Mouse (Mus musculus): Measurements from ENCODE around the gene Ndel1.

The Ndel1 gene

GRCm38 (mm10) chr11:68871748-68872147 lies at the start of gene Ndel1:
Ndel1 (minus strand) TSS chr11:68871858.
- in situ Hi-C loops (cut with MboI, MseI), result no loop called here

DNA sequence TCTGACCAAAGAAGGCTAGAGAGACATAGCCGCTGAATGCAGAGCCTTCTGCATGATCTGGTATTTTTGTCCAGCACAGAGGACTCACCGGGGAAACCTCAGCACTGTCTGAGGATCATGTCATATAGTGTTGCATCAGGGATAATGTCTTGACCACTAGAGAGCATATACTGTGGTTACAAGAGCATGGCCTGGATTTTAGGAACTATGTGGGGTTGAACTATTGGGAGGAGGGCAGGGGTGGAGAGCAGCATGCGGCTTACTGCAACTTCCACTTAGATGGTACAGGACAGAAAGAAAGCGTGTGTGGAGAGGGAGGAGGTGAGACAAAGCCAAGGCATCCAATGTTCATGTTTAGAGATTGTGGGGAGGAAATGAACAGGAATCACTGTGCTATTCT lies 42.9 kb upstream of the Ndel1 start:
- in situ Hi-C loops (cut with MboI, MseI), result loop anchor here (5.0 kb wide), 1 partner anchor 38 kb away; no protein-coding TSS in a partner anchor

DNA sequence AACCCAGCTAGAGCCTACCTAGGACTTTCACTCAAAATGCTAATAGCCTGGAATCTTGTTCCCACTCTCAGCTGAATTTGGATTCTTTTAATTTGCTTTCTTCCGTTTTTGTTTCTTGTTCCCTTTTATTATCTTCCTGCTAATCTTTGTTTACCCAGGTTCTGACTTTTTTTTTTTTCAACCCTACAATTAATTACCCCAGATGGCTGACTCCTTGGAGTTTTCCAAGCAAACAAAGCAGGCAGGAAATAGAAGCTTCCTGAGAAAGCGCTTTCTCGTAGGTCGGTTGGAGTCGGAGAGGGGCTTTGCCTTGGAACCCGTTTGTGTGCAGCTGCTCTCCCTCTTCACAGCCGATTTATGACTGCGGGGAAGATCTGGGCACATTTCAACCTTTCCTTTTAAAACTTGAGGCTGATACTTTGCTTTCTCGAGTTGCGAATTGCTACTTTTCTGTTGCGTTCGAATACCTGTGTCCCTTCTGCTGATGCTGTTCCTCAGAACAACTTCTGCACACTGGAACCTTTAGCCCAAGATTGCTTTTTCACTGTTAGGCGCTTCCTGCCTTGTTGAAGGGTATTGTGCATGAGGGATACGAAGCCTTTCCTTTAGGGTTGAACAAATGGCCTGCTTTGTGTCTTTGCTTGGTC lies 40.0 kb upstream of the Ndel1 start:
- in situ Hi-C loops (cut with MboI, MseI), result loop anchor here (5.0 kb wide), 1 partner anchor 41 kb away; no protein-coding TSS in a partner anchor

- in situ Hi-C loops (cut with MboI, MseI), result loop anchor here (5.0 kb wide), 1 partner anchor 78 kb away; no protein-coding TSS in a partner anchor
Measured at GRCm38 (mm10) chr11:68908846-68909503, 37.3 kb upstream of the Ndel1 start.

DNA sequence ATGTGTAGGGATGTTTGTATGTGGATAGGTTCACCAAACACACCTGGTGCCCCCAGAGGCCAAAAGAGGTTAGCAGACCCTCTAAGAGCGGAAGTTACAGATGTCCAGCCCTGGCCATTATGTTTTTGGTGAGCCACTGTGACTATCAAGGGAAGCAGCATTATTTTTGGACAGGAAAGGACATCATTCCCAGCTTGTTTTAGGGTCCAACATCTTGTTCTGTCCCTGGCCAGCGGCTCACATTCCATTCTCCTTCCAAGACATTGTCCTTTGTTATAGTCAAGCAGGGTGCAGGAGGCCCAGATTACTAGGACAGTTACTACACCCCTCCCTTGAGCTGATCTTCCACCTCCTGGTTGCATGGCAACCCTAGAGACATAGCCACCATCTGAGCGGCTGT lies 35.6 kb upstream of the Ndel1 start:
- in situ Hi-C loops (cut with MboI, MseI), result loop anchor here (5.0 kb wide), 1 partner anchor 80 kb away; no protein-coding TSS in a partner anchor

DNA sequence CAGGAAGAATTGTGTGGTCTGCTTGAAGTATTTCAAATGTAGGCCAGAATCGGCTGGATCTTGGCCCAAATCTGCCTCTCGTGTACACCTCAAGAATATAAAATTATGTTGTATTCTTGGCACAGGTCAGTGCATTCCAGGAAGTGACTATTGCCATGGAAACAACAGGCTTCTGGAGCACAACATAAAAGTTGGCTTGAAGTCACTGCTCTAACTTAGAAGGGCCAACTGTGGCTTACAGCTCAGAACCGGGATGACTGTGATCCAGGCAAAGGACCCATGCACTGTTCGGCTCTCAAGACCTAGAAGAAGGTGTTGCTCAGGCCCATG lies 34.8 kb upstream of the Ndel1 start:
- in situ Hi-C loops (cut with MboI, MseI), result loop anchor here (5.0 kb wide), 1 partner anchor 81 kb away; no protein-coding TSS in a partner anchor

DNA sequence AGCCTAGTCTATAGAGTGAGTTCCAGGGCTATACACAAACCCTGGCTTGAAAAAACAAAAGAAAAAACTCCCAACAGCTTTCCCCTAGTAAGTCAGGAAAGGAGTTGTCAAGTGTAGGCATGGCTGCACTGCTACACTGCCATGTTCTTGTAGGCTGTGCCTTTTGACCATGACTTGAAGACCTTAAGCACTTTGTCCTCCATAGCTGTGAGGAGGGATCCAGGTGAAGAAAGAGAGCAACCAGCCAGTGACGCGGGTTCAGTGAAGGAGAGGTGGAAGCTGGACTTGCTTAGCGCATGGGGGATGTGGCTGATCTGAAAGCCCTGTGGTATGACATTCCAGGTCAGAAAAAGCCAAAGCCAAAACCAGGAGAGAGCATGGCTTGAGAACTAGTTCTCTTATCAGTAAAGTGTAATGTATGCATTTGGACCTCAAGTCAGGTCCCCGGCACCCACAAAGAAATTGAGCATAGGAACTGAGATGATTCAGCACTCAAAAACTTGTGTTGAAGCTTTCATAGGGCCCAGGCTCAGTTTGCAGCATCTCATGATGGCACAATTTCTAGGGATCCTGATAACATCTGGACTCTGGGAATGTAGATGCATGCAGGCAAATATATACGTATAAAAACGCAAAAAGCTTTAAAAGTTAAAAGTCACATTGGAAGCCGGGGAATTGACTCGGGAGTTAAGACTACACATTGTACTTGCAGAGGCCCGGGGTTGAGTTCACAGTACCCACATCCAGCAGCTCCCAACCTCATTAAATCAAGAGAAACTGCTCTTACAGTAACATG lies 34.2 kb upstream of the Ndel1 start:
- in situ Hi-C loops (cut with MboI, MseI), result loop anchor here (5.0 kb wide), 1 partner anchor 81 kb away; no protein-coding TSS in a partner anchor

GRCm38 (mm10) chr11:68905138-68905531 lies 33.5 kb upstream of the Ndel1 start:
- in situ Hi-C loops (cut with MboI, MseI), result loop anchor here (5.0 kb wide), 1 partner anchor 82 kb away; no protein-coding TSS in a partner anchor

GRCm38 (mm10) chr11:68904375-68905137 lies 32.9 kb upstream of the Ndel1 start:
- in situ Hi-C loops (cut with MboI, MseI), result loop anchor here (5.0 kb wide), 1 partner anchor 83 kb away; no protein-coding TSS in a partner anchor

DNA sequence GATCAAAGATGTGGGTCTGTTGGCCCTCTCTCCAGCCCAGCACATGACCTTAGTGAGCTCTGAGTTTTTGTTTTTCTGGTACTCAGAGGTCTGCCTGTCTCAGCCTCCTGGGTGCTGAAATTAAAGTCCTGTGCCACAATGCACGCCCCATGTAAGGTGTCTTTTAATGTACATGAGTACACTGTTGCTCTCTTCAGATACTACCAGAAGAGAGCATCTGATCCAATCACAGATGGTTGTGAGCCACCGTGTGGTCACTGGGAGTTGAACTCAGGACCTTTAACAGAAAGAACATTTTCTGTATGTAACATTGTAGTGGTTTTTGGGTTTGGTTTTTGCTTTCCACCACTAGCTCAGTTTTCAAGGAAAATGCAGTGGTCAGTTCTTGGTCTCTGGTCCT lies 32.1 kb upstream of the Ndel1 start:
- in situ Hi-C loops (cut with MboI, MseI), result no loop called here

- in situ Hi-C loops (cut with MboI, MseI), result no loop called here
Measured at GRCm38 (mm10) chr11:68902823-68903222, 31.2 kb upstream of the Ndel1 start.

GRCm38 (mm10) chr11:68902367-68902766 lies 30.7 kb upstream of the Ndel1 start:
- in situ Hi-C loops (cut with MboI, MseI), result no loop called here

GRCm38 (mm10) chr11:68902047-68902364 lies 30.3 kb upstream of the Ndel1 start:
- in situ Hi-C loops (cut with MboI, MseI), result no loop called here

DNA sequence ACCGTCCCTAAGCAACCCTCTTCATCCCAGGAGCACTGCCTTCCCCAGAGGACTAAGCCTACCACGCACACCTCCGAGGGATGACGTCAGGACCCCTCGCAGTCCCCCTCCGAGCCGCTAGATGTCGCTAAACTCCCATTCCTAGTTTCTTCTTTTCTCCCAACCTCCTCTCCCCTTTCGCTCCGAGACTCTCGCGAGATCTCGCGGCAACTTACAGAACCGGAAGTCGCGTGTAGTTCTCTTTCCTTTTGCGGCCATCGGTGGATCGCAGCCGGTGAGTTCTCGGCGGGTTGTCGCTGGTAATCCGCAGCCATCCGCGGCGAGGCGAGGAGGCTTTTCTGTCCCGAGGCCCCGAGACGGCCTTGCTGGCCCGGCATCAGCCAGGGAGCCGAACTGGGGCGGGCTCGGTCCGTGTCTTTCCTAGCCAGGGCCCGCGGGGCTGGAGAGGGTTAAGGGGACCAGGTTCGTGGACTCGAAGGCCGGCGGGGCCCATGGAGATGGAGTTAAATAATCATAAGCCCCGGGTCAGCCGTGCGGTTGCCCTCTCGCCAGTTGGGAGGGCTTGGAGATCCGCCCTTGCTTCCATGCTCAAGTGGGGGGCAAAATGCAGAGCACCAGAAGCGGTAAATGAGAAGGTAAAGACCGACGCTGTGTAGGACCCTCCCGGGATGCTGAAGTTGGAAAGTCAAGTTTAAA lies 29.8 kb upstream of the Ndel1 start, which contains the start of gene Rpl26:
Gene Rpl26, plus strand, starts transcription at position 233 of the 696 bp plus-strand sequence.
- in situ Hi-C loops (cut with MboI, MseI), result no loop called here

DNA sequence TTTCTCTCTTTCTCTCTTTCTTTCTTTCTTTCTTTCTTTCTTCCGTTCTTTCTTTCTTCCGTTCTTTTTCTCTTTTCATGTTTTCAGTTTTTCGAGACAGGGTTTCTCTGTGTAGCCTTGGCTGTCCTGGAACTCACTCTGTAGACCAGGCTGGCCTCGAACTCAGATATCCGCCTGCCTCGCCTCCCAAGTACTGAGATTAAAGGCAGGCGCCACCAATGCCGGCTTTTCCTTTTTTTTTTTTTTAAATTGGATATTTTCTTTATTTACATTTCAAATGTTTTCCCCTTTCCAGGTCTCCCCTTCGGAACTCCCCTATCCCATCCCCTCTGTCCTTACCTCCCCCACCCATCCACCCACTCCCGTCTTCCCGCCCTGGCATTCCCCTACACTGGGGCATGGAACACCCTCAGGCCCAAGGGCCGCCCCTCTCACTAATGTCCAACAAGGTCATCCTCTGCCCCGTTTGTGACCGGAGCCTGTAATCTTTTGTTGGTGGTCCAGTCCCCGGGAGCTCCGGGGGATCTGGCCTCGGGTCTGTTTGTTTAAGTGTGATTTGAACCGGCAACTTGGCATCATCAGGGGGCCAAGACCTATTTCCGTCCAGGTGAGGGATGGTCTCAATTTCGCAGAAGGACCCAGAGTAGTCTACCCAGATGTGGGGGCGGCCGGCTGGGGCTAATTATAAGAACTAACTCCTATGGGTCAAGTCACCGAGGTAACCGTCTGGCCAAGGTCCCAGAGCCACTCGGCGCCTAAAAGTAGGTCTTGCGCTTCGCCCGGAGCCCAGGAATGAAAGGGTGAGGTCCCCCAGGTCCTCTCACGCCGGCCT lies 29.1 kb upstream of the Ndel1 start:
- in situ Hi-C loops (cut with MboI, MseI), result no loop called here

GRCm38 (mm10) chr11:68899815-68900214 lies 28.2 kb upstream of the Ndel1 start:
- in situ Hi-C loops (cut with MboI, MseI), result no loop called here

DNA sequence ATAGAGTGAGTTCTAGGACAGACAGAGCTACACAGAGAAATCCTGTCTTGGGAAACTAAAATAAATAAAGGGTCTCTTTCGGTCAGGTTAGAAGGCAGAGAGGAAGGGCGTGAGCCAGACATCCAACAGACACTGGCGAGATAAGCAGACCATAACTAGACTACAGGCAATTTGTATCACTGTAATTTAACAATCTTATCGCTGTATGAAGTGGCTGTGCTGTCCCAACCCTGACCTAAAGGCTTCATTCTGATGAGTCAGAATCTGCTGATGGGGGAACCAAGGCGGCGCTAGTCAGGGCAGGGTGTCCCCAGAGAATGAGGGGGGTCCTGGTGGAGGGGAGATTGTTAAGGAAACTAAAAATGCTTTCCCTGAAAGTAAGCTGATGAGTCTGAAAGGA lies 27.1 kb upstream of the Ndel1 start:
- in situ Hi-C loops (cut with MboI, MseI), result no loop called here

- in situ Hi-C loops (cut with MboI, MseI), result no loop called here
Measured at GRCm38 (mm10) chr11:68897838-68898237, 26.2 kb upstream of the Ndel1 start.

DNA sequence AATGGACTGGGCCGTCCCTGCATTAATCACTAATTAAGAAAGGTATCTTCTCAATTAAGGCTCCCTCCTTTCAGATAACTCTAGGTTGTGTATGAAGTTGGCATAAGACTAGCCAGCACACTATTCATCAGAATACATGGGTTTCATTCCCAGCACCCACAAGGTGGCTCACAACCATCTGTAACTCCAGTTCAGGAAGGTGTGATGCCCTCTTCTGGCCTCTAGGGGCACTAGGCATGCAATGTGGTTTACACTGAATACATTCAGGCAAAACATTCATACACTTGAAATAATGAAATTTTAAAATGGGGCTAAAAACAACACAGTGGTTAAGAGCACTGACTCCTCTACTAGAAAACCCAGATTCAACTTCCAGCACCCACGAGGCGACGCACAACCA lies 25.5 kb upstream of the Ndel1 start:
- in situ Hi-C loops (cut with MboI, MseI), result no loop called here

- in situ Hi-C loops (cut with MboI, MseI), result no loop called here
Measured at GRCm38 (mm10) chr11:68896247-68896646, 24.6 kb upstream of the Ndel1 start.

Measured in T-helper 2 cell (primary cell).